Mouse (Mus musculus) lung, embryonic 16.5 days (tissue): Measurements from ENCODE around the gene Lypd5. TPM values are rescaled to one million over a fixed set of nuclear protein-coding genes. Genes with fewer than 3 reads are reported as not detected.

Experiments
- ATAC-seq: fragments of 200-750 bp; cut with Nextera tagmentation; 2 replicates; pipeline ENCODE4 v1.8.0; 2017; ENCODE audit warnings: low read depth, mild to moderate bottlenecking, moderate library complexity
- H3K27ac ChIP-seq: fragments of 300-500 bp; sonication (generic); 2 replicates; pipeline ENCODE4 v1.5.1; 2014; ENCODE audit warnings: mild to moderate bottlenecking, control low read depth, low read length
- H3K27me3 ChIP-seq: fragments of 300-500 bp; sonication (generic); 2 replicates; pipeline ENCODE4 v1.6.1; 2014; ENCODE audit warnings: low read depth, low read length, mixed read lengths; ENCODE audit not compliant: control insufficient read depth, insufficient read depth
- H3K36me3 ChIP-seq: fragments of 300-500 bp; sonication (generic); 2 replicates; pipeline ENCODE4 v1.6.1; 2014; ENCODE audit warnings: low read length; ENCODE audit not compliant: control insufficient read depth, insufficient read depth
- H3K4me1 ChIP-seq: fragments of 300-500 bp; sonication (generic); replicated peaks from 2 replicates; pipeline ENCODE4 v1.6.1; 2014; ENCODE audit warnings: low read length, mixed read lengths; ENCODE audit not compliant: control insufficient read depth, insufficient read depth
- H3K4me2 ChIP-seq: fragments of 300-500 bp; sonication (generic); 2 replicates; pipeline ENCODE4 v1.6.1; 2014; ENCODE audit warnings: low read depth, low read length, control low read depth
- H3K4me3 ChIP-seq: fragments of 300-500 bp; sonication (generic); 2 replicates; pipeline ENCODE4 v1.5.1; 2014; ENCODE audit warnings: mild to moderate bottlenecking, low read length, control low read depth
- H3K9ac ChIP-seq: fragments of 300-500 bp; sonication (generic); 2 replicates; pipeline ENCODE4 v1.6.1; 2014; ENCODE audit warnings: low read length, control low read depth
- H3K9me3 ChIP-seq: fragments of 300-500 bp; sonication (generic); 2 replicates; pipeline ENCODE4 v1.6.1; 2016; ENCODE audit warnings: low read length; ENCODE audit not compliant: control insufficient read depth
- WGBS: fragments of 180-500 bp; shearing (Covaris S2); extraction: QIAGEN DNeasy Blood & Tissue Kit; methylation state at CpG from one replicate; pipeline ENCODE4 v1.1.7; 2014; 5-methylcytosine and 5-hydroxymethylcytosine counted together
- polyA plus RNA-seq: library from polyadenylated mRNA; unstranded; fragments of >200 nt; fragmentation: Nextera tagmentation; extraction: Ambion mirVana; gene quantifications from 2 replicates; pipeline ENCODE4 v1.2.1, GENCODE M21; 2015

The Lypd5 gene
- polyA plus RNA-seq: 0.06 and 0.33 TPM in 2 replicates

DNA sequence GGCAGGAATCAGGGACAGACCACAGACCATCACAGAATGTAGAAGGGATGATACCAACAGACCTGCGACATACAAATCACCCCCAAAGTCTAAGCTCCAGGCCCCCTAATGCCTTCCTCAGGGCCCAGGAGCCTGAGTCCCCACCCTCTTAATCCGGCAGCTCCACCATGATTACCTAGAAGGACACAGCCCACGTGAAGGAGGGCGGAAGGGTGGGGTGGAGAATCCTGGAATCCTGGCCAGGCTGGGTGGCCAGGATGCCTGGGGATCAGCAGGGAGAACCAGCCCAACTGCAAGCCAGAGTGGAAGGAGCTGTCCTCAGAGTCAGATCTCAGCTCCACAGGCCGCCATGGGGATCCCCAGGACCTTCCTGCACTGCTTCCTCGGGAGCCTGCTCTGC is at the start of gene Lypd5:
Gene Lypd5, plus strand, starts transcription at position 301 of the 400 bp plus-strand sequence.
- Histone ChIP-seq H3K27ac (no peak within 1 kb of the TSS), H3K4me1 (no peaks in the 10 kb centered on the region), H3K9me3 (no peaks in the 10 kb centered on the region), H3K9ac (no peak within 1 kb of the TSS), H3K27me3 (no peaks in the 10 kb centered on the region), H3K4me2 (no peak within 1 kb of the TSS), H3K4me3 (no peak within 1 kb of the TSS), H3K36me3 (no peaks in the 10 kb centered on the region)
- 38% methylated on average over 6 of the region's 6 CpGs for WGBS
- ATAC-seq: no peak

DNA sequence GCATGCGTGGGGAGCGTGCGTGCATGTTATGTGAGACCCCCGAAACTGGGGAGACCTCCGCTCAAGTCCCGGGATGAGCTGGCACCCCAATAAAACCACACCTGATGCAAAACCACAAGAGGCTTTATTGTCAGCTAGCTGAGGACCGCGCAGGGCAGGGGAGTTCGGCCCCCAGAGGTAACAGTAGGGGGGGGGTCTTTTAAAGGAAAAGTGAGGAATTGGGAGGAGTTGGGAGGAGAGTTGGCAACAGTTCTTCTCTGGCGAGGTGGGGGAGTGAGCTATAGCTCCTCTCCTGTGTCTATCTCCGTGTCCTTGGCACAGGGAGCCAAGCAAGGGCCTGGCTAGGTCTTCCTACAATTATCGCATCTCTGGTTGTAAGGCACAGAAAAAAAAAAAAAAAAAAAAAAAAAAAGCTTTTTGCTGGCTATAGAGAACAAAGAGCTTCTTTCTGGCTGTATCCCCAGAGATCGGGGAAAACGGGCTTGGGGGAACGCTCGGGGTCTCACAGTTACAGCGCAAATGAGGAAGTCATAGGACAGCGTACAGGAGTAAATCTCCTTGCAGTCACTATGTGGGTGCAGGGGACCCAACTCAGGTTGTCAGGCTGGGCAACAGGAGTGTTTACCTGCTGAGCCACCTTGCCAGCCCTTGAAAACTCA is 49.0 kb upstream of the Lypd5 start:
- Histone ChIP-seq H3K4me2 (peak overlapping the region; percentile 92), H3K4me1 (peaks cover 10% of the 10 kb centered on the region), H3K9me3 (no peaks in the 10 kb centered on the region), H3K27me3 (no peaks in the 10 kb centered on the region), H3K36me3 (peaks cover 21% of the 10 kb centered on the region), H3K27ac (peak overlapping the region; percentile 53; the same call in 1 of the 2 replicates), H3K9ac (peak overlapping the region; percentile 82), H3K4me3 (peak overlapping the region; percentile 83)
- ATAC-seq: peak; percentile 11; the same call in 1 of the 2 replicates
- WGBS: 2% methylated on average over 18 of the region's 18 CpGs

- H3K4me1 ChIP-seq: peaks cover 10% of the 10 kb centered on the region
- no peaks in the 10 kb centered on the region for H3K9me3 ChIP-seq
- H3K9ac ChIP-seq: peak within 1 kb of the TSS; percentile 82
- WGBS: 3% methylated on average over 13 of the region's 13 CpGs
- peak within 1 kb of the TSS; percentile 66 for H3K27ac ChIP-seq
- H3K4me2 ChIP-seq: peak within 1 kb of the TSS; percentile 92
- peak within 1 kb of the TSS; percentile 83 for H3K4me3 ChIP-seq
- peak; percentile 78 for ATAC-seq
- H3K27me3 ChIP-seq: no peaks in the 10 kb centered on the region
- peaks cover 14% of the 10 kb centered on the region for H3K36me3 ChIP-seq
Observed at GRCm38 (mm10) chr7:24300771-24301282, 48.2 kb upstream of the Lypd5 start, which contains the start of gene Zfp61. Gene Zfp61 (minus strand): TSS chr7:24301232.

GRCm38 (mm10) chr7:24315726-24316566 is 33.0 kb upstream of the Lypd5 start:
- H3K9ac ChIP-seq: peak overlapping the region; percentile 90
- H3K27ac ChIP-seq: no peak overlapping the region
- H3K4me1 ChIP-seq: peaks cover 5% of the 10 kb centered on the region; the same call in 1 of the 2 replicates
- peak overlapping the region; percentile 85 for H3K4me2 ChIP-seq
- no peak for ATAC-seq
- peaks cover 3% of the 10 kb centered on the region for H3K36me3 ChIP-seq
- no peaks in the 10 kb centered on the region for H3K27me3 ChIP-seq
- peak overlapping the region; percentile 75 for H3K4me3 ChIP-seq
- WGBS: 21% methylated on average over 29 of the region's 29 CpGs
- H3K9me3 ChIP-seq: no peaks in the 10 kb centered on the region

- ATAC-seq: peak; percentile 97
- WGBS: under 1% methylated on average over 33 of the region's 33 CpGs
- Histone ChIP-seq H3K9me3 (no peaks in the 10 kb centered on the region), H3K27ac (peak within 1 kb of the TSS; percentile 88), H3K4me1 (peaks cover 5% of the 10 kb centered on the region; the same call in 1 of the 2 replicates), H3K4me2 (peak within 1 kb of the TSS; percentile 85), H3K9ac (peak within 1 kb of the TSS; percentile 90), H3K36me3 (no peaks in the 10 kb centered on the region; the same call in none of the 2 replicates), H3K4me3 (peak within 1 kb of the TSS; percentile 75), H3K27me3 (no peaks in the 10 kb centered on the region)
Observed at GRCm38 (mm10) chr7:24316567-24317092, 32.4 kb upstream of the Lypd5 start, which contains the start of gene Zfp94. Gene Zfp94 (minus strand): TSS chr7:24316666.

DNA sequence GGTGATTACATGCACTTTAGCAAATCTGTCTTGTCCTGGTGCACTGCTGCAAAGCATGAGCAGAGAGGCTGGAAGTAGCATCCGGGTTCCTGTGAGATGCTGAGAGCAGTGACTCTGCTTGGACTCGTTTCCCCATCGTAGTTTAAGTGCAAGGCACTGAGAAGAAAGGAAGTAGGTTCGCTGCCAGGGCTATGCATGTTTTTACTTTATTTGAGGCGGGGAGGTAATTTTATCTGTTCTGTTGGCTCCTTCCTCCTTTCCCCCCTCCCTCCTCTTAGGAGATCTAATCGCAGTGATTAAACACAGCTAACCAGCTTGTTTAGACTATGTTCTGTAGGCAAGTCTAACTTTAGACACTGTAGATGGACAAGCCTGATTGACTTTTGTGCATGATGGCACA is 30.1 kb upstream of the Lypd5 start:
- no peak for ATAC-seq
- Histone ChIP-seq H3K4me1 (peaks cover 5% of the 10 kb centered on the region; the same call in 1 of the 2 replicates), H3K36me3 (no peaks in the 10 kb centered on the region), H3K4me2 (no peak overlapping the region), H3K27ac (no peak overlapping the region), H3K9ac (no peak overlapping the region), H3K9me3 (no peaks in the 10 kb centered on the region), H3K27me3 (no peaks in the 10 kb centered on the region), H3K4me3 (no peak overlapping the region)
- WGBS: 55% methylated on average over 6 of the region's 6 CpGs

- no peak for ATAC-seq
- WGBS: 71% methylated on average over 4 of the region's 4 CpGs
- Histone ChIP-seq H3K9ac (no peak overlapping the region), H3K27me3 (no peaks in the 10 kb centered on the region), H3K9me3 (peaks cover 8% of the 10 kb centered on the region), H3K4me2 (no peak overlapping the region), H3K4me3 (no peak overlapping the region), H3K36me3 (no peaks in the 10 kb centered on the region), H3K27ac (no peak overlapping the region), H3K4me1 (peaks cover 6% of the 10 kb centered on the region)
Observed at GRCm38 (mm10) chr7:24322593-24322992, 26.4 kb upstream of the Lypd5 start.

GRCm38 (mm10) chr7:24325197-24325596 is 23.8 kb upstream of the Lypd5 start:
- Histone ChIP-seq H3K27me3 (no peaks in the 10 kb centered on the region), H3K27ac (no peak overlapping the region), H3K9ac (no peak overlapping the region), H3K4me1 (peaks cover 6% of the 10 kb centered on the region), H3K4me3 (no peak overlapping the region), H3K9me3 (peaks cover 8% of the 10 kb centered on the region), H3K36me3 (no peaks in the 10 kb centered on the region), H3K4me2 (peak overlapping the region; percentile 56)
- WGBS: 86% methylated on average over 6 of the region's 6 CpGs
- ATAC-seq: no peak
